19 mouse cellular contexts compared by ENCODE assay signal in genomic region chr7:114452876-114453275, GRCm38 (mm10). TPM values are rescaled to one million over a fixed set of nuclear protein-coding genes. Genes with fewer than 3 reads are reported as not detected.
DNase-seq lines count a peak whose midpoint lies in the region; ATAC-seq and TF ChIP-seq lines count a peak whose summit lies in the region.
"Had no signal": no experiment of that assay in that cellular context is flagged by ENCODE, and none has a peak within 500 bp of the region (broad histone marks: within the 10 kb centered on the region; RNA-seq: fewer than 3 reads in every experiment).

No protein-coding gene starts in this region.

- peak overlapping the region; percentile 21; the same call in 1 of the 2 replicates for H3K4me3 ChIP-seq in spleen, adult 2 months (ENCODE audit: extremely low read depth, insufficient read depth, insufficient read length)
- no peak overlapping the region for H3K4me3 ChIP-seq in liver, embryonic 12.5 days
- H3K4me3 ChIP-seq in cerebellum, adult 2 months (replicated peaks; ENCODE audit: insufficient read depth, low read depth, low read length): no peak overlapping the region
- H3K4me3 ChIP-seq: embryonic facial prominence, embryonic 15.5 days; gastrocnemius, adult 2 months; heart, adult 2 months had no signal

- no peak for TF ChIP-seq POLR2A in spleen, adult 2 months (IDR thresholded peaks at IDR 0.05; ENCODE audit: low read depth, low read length)
- TF ChIP-seq POLR2A in cerebellum, adult 2 months (IDR thresholded peaks at IDR 0.05; ENCODE audit: borderline replicate concordance, insufficient read depth, low read length): no peak

- no peak overlapping the region for H3K9ac ChIP-seq in liver, embryonic 12.5 days
- H3K9ac ChIP-seq: embryonic facial prominence, embryonic 15.5 days had no signal

- TF ChIP-seq CTCF in spleen, adult 2 months (IDR thresholded peaks at IDR 0.05; ENCODE audit: extremely low read depth, insufficient read depth, insufficient read length, insufficient replicate concordance): no peak
- no peak for TF ChIP-seq CTCF in cerebellum, adult 2 months (IDR thresholded peaks at IDR 0.05; ENCODE audit: borderline replicate concordance, insufficient read depth, low read depth, low read length)

- WGBS in spleen, adult 2 months: 34% methylated on average over 3 of the region's 3 CpGs
- 21% methylated on average over 3 of the region's 3 CpGs for WGBS in liver, embryonic 12.5 days (ENCODE audit: insufficient replicate concordance)
- 66% methylated on average over 3 of the region's 3 CpGs for WGBS in cerebellum, adult 2 months

- H3K4me2 ChIP-seq in liver, embryonic 12.5 days: peak overlapping the region; percentile 52
- H3K4me2 ChIP-seq: embryonic facial prominence, embryonic 15.5 days had no signal

- H3K4me1 ChIP-seq in spleen, adult 2 months (ENCODE audit: control insufficient read depth, insufficient read depth, insufficient read length): peaks cover 4% of the 10 kb centered on the region
- peaks cover 26% of the 10 kb centered on the region for H3K4me1 ChIP-seq in liver, embryonic 12.5 days
- H3K4me1 ChIP-seq in cerebellum, adult 2 months (ENCODE audit: control insufficient read depth, insufficient read depth, low read length): peaks cover 3% of the 10 kb centered on the region; the same call in 1 of the 2 replicates
- H3K4me1 ChIP-seq: embryonic facial prominence, embryonic 15.5 days had no signal

- no peaks in the 10 kb centered on the region for H3K9me3 ChIP-seq in liver, embryonic 12.5 days (replicated peaks)
- H3K9me3 ChIP-seq: embryonic facial prominence, embryonic 15.5 days had no signal

- H3K36me3 ChIP-seq in spleen, adult 2 months (ENCODE audit: control insufficient read depth, insufficient read depth, low read length): no peaks in the 10 kb centered on the region
- no peaks in the 10 kb centered on the region for H3K36me3 ChIP-seq in liver, embryonic 12.5 days
- H3K36me3 ChIP-seq: embryonic facial prominence, embryonic 15.5 days had no signal

- peak overlapping the region; percentile 82 for H3K27ac ChIP-seq in spleen, adult 2 months (ENCODE audit: insufficient read depth, low read length)
- peak overlapping the region; percentile 73; the same call in 1 of the 2 replicates for H3K27ac ChIP-seq in liver, embryonic 12.5 days
- H3K27ac ChIP-seq in cerebellum, adult 2 months (ENCODE audit: insufficient read depth, low read length): no peak overlapping the region
- H3K27ac ChIP-seq: embryonic facial prominence, embryonic 15.5 days; gastrocnemius, adult 2 months; heart, adult 2 months had no signal

- H3K27me3 ChIP-seq in spleen, adult 2 months (ENCODE audit: control insufficient read depth, insufficient read depth, low read length): no peaks in the 10 kb centered on the region
- no peaks in the 10 kb centered on the region for H3K27me3 ChIP-seq in liver, embryonic 12.5 days (replicated peaks)
- no peaks in the 10 kb centered on the region for H3K27me3 ChIP-seq in cerebellum, adult 2 months (ENCODE audit: control insufficient read depth, insufficient read depth, low read length)
- H3K27me3 ChIP-seq: embryonic facial prominence, embryonic 15.5 days had no signal

- no peak for ATAC-seq in liver, embryonic 12.5 days
- peak; percentile 72 for ATAC-seq in megakaryocyte, adult 5-6 weeks (ENCODE audit: poor library complexity, severe bottlenecking)
- no peak for ATAC-seq in megakaryocyte-erythroid progenitor cell, adult 5-6 weeks (replicated peaks; ENCODE audit: low FRiP score, low TSS enrichment, poor library complexity, severe bottlenecking)

- no peak for DNase-seq in spleen, adult 2 months (ENCODE audit: low read depth in 1 of 2, low spot score in 2 of 2)
- DNase-seq in spleen, postnatal 36 days (ENCODE audit: low spot score in 2 of 2): no peak
- DNase-seq in cerebellum, adult 2 months: no peak
- DNase-seq in cerebellum, adult 9-11 months: no peak
- DNase-seq: adrenal gland, adult 2 months; cerebellum, adult 11 months; cerebellum, postnatal 25 days; gastrocnemius, adult 2 months; heart, adult 2 months; kidney, adult 11 months; left cerebral cortex, postnatal 4 days; lung, adult 18-20 months; midbrain, embryonic 14.5 days; right cerebral cortex, postnatal 14 days; thymus, adult 2 months had no signal

RNA-seq across cellular contexts. Expression of gene Pde3b, which starts 37.8 kb away (rescaled TPM):
- 4.1 and 5.8 TPM in 2 replicates for polyA plus RNA-seq in spleen, adult 2 months (2012; rRNA removed)
- 5.1 and 5.2 TPM in 2 replicates for polyA plus RNA-seq in liver, embryonic 12.5 days (2016; fragmentation: Nextera tagmentation; extraction: Ambion mirVana)
- 10.4 and 11.9 TPM in 2 replicates for total RNA-seq in megakaryocyte, adult 5-6 weeks (2015)
- total RNA-seq in megakaryocyte, adult 5-6 weeks (2017): 14.1 and 25.3 TPM in 2 replicates
- 15.5 and 18.3 TPM in 2 replicates for polyA plus RNA-seq in cerebellum, adult 2 months (2012; rRNA removed)
- total RNA-seq in megakaryocyte-erythroid progenitor cell, adult 5-6 weeks (2014; fragmentation: Nextera tagmentation): 7.0 and 14.4 TPM in 2 replicates
- total RNA-seq in megakaryocyte-erythroid progenitor cell, adult 5-6 weeks (2017): 15.3 and 24.4 TPM in 2 replicates
